Mouse (Mus musculus): ENCODE results near the gene Cops3. TPM values are rescaled to one million over a fixed set of nuclear protein-coding genes. Genes with fewer than 3 reads are reported as not detected.

Gene Cops3
- total and polyA plus RNA-seq, 2 experiments = 11.8 to 63.4 TPM

DNA sequence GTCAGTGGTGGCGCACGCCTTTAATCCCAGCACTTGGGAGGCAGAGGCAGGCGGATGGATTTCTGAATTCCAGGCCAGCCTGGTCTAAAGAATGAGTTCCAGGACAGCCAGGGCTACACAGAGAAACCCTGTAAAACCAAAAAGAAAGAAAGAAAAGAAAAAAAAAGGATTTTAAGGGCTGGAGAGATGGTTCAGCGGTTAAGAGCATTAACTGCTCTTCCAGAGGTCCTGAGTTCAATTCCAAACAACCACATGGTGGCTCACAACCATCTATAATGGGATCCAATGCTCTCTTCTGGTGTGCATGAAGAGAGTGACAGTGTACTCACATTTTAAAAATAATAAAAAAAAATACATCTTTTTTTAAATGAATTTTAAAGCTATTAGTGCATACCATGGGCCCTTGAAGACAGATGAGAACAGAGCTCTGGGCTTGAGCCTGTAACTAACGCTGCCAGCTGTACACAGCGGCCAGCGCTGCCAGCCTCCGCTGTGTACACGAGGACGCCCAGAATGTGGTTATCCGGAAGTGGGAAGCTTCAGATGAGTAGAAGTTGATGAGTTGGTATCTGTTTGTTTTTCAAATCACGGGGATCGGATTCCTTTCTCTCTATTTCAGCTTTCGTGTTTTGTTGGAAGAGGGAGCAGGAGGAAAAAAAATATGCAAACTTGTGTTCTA, 29.0 kb downstream of the Cops3 start:
- no peak for TF ChIP-seq POLR2A (IDR thresholded peaks at IDR 0.05; ENCODE audit: extremely low read depth, insufficient read depth, low read length)
- no peak for TF ChIP-seq CTCF (IDR thresholded peaks at IDR 0.05; ENCODE audit: low read depth, low read length)
- H3K36me3 ChIP-seq (ENCODE audit: control insufficient read depth, insufficient read depth, low read length) = peaks cover 15% of the 10 kb centered on the region; the same call in 1 of the 2 replicates
- H3K27me3 ChIP-seq (ENCODE audit: control insufficient read depth, insufficient read depth, low read length) = no peaks in the 10 kb centered on the region
- H3K9ac ChIP-seq (ENCODE audit: low read depth, low read length) = peak overlapping the region; percentile 84; the same call in 1 of the 2 replicates
- peaks cover 20% of the 10 kb centered on the region for H3K4me1 ChIP-seq (ENCODE audit: control insufficient read depth, insufficient read depth, low read length)
- DNase-seq (ENCODE audit: extremely low read depth, low read depth, low spot score) = peak; percentile 51
- 26% methylated on average over 14 of the region's 14 CpGs for WGBS
- peak overlapping the region; percentile 90 for H3K27ac ChIP-seq (replicated peaks; ENCODE audit: insufficient read depth, low read depth, low read length)
- H3K79me2 ChIP-seq (ENCODE audit: control insufficient read depth, insufficient read depth, low read length) = peaks cover 12% of the 10 kb centered on the region; the same call in 1 of the 2 replicates
- H3K4me3 ChIP-seq (ENCODE audit: insufficient read depth, low read depth, low read length) = peak overlapping the region; percentile 63

DNA sequence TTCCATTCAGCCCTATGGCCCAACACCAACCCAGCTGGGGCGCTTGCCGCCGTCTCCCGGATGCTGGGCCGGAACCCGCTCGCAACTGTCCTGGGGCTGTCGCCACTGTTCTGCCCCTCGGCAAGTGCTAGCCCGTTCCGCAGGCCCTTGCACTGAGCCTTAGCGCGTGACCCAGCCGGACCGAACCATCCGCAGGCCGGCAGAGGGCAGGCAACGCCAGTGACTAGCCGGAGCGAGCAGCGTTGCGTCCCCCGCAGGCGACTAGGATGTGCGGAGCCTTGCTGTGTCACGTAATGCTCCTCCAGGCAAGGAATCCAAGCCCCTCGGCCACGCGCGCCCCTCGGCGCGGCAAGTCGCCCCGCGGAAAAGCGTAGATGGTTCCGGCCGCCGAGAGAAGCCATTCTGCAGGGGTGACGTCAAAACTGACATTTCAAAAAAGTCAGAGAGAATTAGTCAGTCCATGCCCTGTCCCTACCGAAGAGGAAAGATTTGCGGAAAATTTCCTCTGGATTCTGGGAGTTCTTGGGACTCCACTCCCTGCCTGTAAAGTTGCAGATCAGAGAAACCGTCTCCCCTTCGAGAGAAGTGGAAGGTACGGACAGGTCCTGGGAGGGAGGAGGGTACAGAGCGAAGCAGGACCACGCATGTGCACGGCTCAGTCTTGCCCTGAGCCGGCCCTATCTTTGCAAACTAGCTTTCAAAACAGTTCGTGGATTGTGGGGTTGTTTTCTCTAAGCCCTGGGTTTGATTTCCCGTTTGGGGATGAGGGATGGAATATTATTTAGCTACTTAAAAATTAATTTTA, 29.8 kb downstream of the Cops3 start, which contains the start of gene Flcn:
Gene Flcn (minus strand): TSS at position 347 of the 805 bp plus-strand sequence.
- TF ChIP-seq POLR2A (IDR thresholded peaks at IDR 0.05; ENCODE audit: extremely low read depth, insufficient read depth, low read length) = peak; percentile 97
- TF ChIP-seq CTCF (IDR thresholded peaks at IDR 0.05; ENCODE audit: low read depth, low read length) = no peak
- under 1% methylated on average over 52 of the region's 52 CpGs for WGBS

GRCm38 (mm10) chr11:59809071-59809669, 30.5 kb downstream of the Cops3 start:
- H3K27ac ChIP-seq (replicated peaks; ENCODE audit: insufficient read depth, low read depth, low read length) = peak overlapping the region; percentile 90
- DNase-seq (ENCODE audit: extremely low read depth, low read depth, low spot score) = peak; percentile 96

More for the DNA sequence above, 29.8 kb downstream of the Cops3 start, which contains the start of gene Flcn:
- peaks cover 20% of the 10 kb centered on the region for H3K4me1 ChIP-seq (ENCODE audit: control insufficient read depth, insufficient read depth, low read length)
- peaks cover 15% of the 10 kb centered on the region; the same call in 1 of the 2 replicates for H3K36me3 ChIP-seq (ENCODE audit: control insufficient read depth, insufficient read depth, low read length)
- peak within 1 kb of the TSS; percentile 90 for H3K27ac ChIP-seq (replicated peaks; ENCODE audit: insufficient read depth, low read depth, low read length)
- peak within 1 kb of the TSS; percentile 63 for H3K4me3 ChIP-seq (ENCODE audit: insufficient read depth, low read depth, low read length)
- peak within 1 kb of the TSS; percentile 84 for H3K9ac ChIP-seq (ENCODE audit: low read depth, low read length)
- no peaks in the 10 kb centered on the region for H3K27me3 ChIP-seq (ENCODE audit: control insufficient read depth, insufficient read depth, low read length)
- H3K79me2 ChIP-seq (ENCODE audit: control insufficient read depth, insufficient read depth, low read length) = peaks cover 12% of the 10 kb centered on the region
- DNase-seq (ENCODE audit: extremely low read depth, low read depth, low spot score) = peak; percentile 86

GRCm38 (mm10) chr11:59808170-59808960, 31.3 kb downstream of the Cops3 start:
- 65% methylated on average over 14 of the region's 14 CpGs for WGBS

More at GRCm38 (mm10) chr11:59809071-59809669, 30.5 kb downstream of the Cops3 start:
- under 1% methylated on average over 15 of the region's 15 CpGs for WGBS
- H3K36me3 ChIP-seq (ENCODE audit: control insufficient read depth, insufficient read depth, low read length) = peaks cover 21% of the 10 kb centered on the region; the same call in 1 of the 2 replicates
- peak overlapping the region; percentile 63 for H3K4me3 ChIP-seq (ENCODE audit: insufficient read depth, low read depth, low read length)
- H3K27me3 ChIP-seq (ENCODE audit: control insufficient read depth, insufficient read depth, low read length) = no peaks in the 10 kb centered on the region
- peaks cover 18% of the 10 kb centered on the region for H3K79me2 ChIP-seq (ENCODE audit: control insufficient read depth, insufficient read depth, low read length)
- peak overlapping the region; percentile 84 for H3K9ac ChIP-seq (ENCODE audit: low read depth, low read length)
- TF ChIP-seq POLR2A (IDR thresholded peaks at IDR 0.05; ENCODE audit: extremely low read depth, insufficient read depth, low read length) (no peak), CTCF (IDR thresholded peaks at IDR 0.05; ENCODE audit: low read depth, low read length) (no peak)
- peaks cover 14% of the 10 kb centered on the region for H3K4me1 ChIP-seq (ENCODE audit: control insufficient read depth, insufficient read depth, low read length)

DNA sequence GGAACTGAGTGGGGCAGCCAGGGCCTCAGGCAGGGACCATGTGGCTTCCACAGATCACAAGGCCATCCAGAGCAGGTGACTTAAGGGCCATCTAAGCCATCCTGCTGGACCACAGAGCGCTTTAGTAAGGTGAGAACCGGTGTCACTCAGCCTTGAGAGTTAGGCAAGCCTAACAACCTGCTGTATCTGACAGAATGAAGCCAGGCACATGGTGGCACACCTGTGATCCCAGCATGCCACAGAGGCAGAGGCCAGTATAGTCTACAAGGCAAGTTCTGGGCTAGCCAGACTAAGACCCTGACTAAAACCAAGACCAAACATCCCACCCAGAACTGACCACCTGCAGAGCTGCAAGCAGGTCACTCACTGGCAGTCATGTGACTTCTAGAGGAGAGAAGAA, 34.0 kb downstream of the Cops3 start:
- H3K36me3 ChIP-seq (ENCODE audit: control insufficient read depth, insufficient read depth, low read length) = peaks cover 41% of the 10 kb centered on the region
- no peak overlapping the region for H3K27ac ChIP-seq (replicated peaks; ENCODE audit: insufficient read depth, low read depth, low read length)
- H3K4me3 ChIP-seq (ENCODE audit: insufficient read depth, low read depth, low read length) = no peak overlapping the region
- no peak overlapping the region for H3K9ac ChIP-seq (ENCODE audit: low read depth, low read length)
- peaks cover 8% of the 10 kb centered on the region for H3K4me1 ChIP-seq (ENCODE audit: control insufficient read depth, insufficient read depth, low read length)
- 90% methylated on average over 2 of the region's 2 CpGs for WGBS
- no peak for DNase-seq (ENCODE audit: extremely low read depth, low read depth, low spot score)
- H3K27me3 ChIP-seq (ENCODE audit: control insufficient read depth, insufficient read depth, low read length) = no peaks in the 10 kb centered on the region
- peaks cover 18% of the 10 kb centered on the region for H3K79me2 ChIP-seq (ENCODE audit: control insufficient read depth, insufficient read depth, low read length)
- TF ChIP-seq POLR2A (IDR thresholded peaks at IDR 0.05; ENCODE audit: extremely low read depth, insufficient read depth, low read length) = no peak
- no peak for TF ChIP-seq CTCF (IDR thresholded peaks at IDR 0.05; ENCODE audit: low read depth, low read length)

More at GRCm38 (mm10) chr11:59808170-59808960, 31.3 kb downstream of the Cops3 start:
- TF ChIP-seq CTCF (IDR thresholded peaks at IDR 0.05; ENCODE audit: low read depth, low read length) (no peak), POLR2A (IDR thresholded peaks at IDR 0.05; ENCODE audit: extremely low read depth, insufficient read depth, low read length) (no peak)
- Histone ChIP-seq H3K27me3 (ENCODE audit: control insufficient read depth, insufficient read depth, low read length) (no peaks in the 10 kb centered on the region), H3K9ac (ENCODE audit: low read depth, low read length) (peak overlapping the region; percentile 9), H3K4me1 (ENCODE audit: control insufficient read depth, insufficient read depth, low read length) (peaks cover 14% of the 10 kb centered on the region), H3K79me2 (ENCODE audit: control insufficient read depth, insufficient read depth, low read length) (peaks cover 18% of the 10 kb centered on the region), H3K36me3 (ENCODE audit: control insufficient read depth, insufficient read depth, low read length) (peaks cover 26% of the 10 kb centered on the region; the same call in 1 of the 2 replicates), H3K4me3 (ENCODE audit: insufficient read depth, low read depth, low read length) (peak overlapping the region; percentile 63), H3K27ac (replicated peaks; ENCODE audit: insufficient read depth, low read depth, low read length) (0 out of 2 replicates have a peak overlapping the region, but pooled peaks have one; percentile 3)
- DNase-seq (ENCODE audit: extremely low read depth, low read depth, low spot score) = no peak
